Mouse (Mus musculus): ENCODE measurements around the gene Rasgrf2. TPM values are rescaled to one million over a fixed set of nuclear protein-coding genes. Genes with fewer than 3 reads are reported as not detected.

Rasgrf2 gene
- polyA plus RNA-seq, 1 experiment from 2014 or later = 0.87 TPM

DNA sequence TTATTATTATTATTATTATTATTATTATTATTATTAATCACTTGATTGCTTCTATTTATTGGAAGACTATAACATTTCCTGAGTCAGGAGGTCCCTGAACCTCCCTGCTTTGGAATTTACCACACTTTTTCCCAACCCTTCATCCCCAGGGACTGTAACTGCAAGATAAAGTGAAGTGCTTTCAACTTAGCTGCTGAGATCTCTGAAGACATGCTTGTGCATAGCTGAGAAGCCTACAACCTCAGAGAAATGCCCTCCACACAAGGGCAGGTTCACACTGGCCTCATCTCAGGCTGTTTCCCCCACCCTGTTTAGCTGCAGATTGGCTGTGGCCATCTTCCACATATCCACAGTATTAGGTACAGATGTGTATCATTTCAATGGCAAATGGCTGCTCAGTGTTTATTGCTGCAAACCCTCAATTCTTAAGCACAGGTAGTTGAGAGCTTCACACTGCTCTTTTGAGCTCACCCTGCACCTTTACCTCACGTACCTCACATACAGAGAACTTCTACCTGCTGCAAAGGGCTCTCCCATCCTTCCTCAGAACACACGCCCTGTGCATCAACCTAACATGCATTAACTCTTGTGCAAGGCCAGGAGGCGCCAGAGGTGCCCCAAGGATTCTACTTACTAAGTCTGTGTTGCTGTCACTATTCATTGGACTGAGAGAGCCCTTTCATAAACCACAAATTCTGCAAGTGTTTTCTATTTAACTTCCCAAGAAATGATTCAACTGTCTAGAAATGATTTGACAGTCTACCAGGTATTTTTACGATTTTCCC, 202.7 kb downstream of the Rasgrf2 start:
- Histone ChIP-seq H3K4me1 (ENCODE audit: control insufficient read depth, insufficient read depth, low read length) (0 out of 2 replicates have a peak, but pooled peaks cover 2% of the 10 kb centered on the region), H3K9ac (ENCODE audit: low read depth, low read length) (no peak overlapping the region), H3K4me2 (no peak overlapping the region), H3K4me3 (ENCODE audit: low read depth, low read length) (no peak overlapping the region), H3K9me3 (replicated peaks; ENCODE audit: control insufficient read depth, low read length) (no peaks in the 10 kb centered on the region), H3K36me3 (ENCODE audit: control insufficient read depth, insufficient read depth, low read length) (no peaks in the 10 kb centered on the region), H3K27me3 (ENCODE audit: control insufficient read depth, insufficient read depth, low read length) (no peaks in the 10 kb centered on the region), H3K27ac (ENCODE audit: low read depth, low read length) (no peak overlapping the region)
- WGBS (ENCODE audit: insufficient replicate concordance) = 62% methylated on average over 4 of the region's 4 CpGs
- no peak for ATAC-seq (replicated peaks; ENCODE audit: insufficient number of reproducible peaks, low FRiP score, low TSS enrichment)

DNA sequence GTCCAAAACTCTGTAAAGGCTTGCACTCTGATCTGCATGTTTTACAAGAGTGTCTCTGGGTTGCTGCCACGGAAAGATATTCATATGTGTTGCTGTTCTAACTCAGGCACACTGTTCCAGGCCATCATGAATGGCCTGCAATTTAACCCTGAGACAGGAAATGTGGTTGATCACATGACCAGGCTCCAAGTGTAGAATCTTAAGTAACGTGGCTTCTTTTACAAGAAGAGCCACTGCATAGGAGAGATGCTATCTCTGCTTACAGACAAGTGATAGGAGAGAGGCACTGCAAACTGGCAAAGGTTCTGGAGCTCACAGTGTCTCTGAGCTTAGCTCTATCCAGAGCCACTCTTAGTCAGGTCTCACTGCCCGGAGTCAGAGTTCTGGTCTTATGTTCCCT, 210.4 kb downstream of the Rasgrf2 start:
- H3K4me2 ChIP-seq = no peak overlapping the region
- ATAC-seq (replicated peaks; ENCODE audit: insufficient number of reproducible peaks, low FRiP score, low TSS enrichment) = no peak
- no peaks in the 10 kb centered on the region for H3K4me1 ChIP-seq (ENCODE audit: control insufficient read depth, insufficient read depth, low read length)
- no peak overlapping the region for H3K27ac ChIP-seq (ENCODE audit: low read depth, low read length)
- no peak overlapping the region for H3K9ac ChIP-seq (ENCODE audit: low read depth, low read length)
- H3K27me3 ChIP-seq (ENCODE audit: control insufficient read depth, insufficient read depth, low read length) = no peaks in the 10 kb centered on the region
- no peaks in the 10 kb centered on the region for H3K36me3 ChIP-seq (ENCODE audit: control insufficient read depth, insufficient read depth, low read length)
- H3K9me3 ChIP-seq (replicated peaks; ENCODE audit: control insufficient read depth, low read length) = no peaks in the 10 kb centered on the region
- H3K4me3 ChIP-seq (ENCODE audit: low read depth, low read length) = no peak overlapping the region
- WGBS (ENCODE audit: insufficient replicate concordance) = 58% methylated on average over 3 of the region's 3 CpGs

DNA sequence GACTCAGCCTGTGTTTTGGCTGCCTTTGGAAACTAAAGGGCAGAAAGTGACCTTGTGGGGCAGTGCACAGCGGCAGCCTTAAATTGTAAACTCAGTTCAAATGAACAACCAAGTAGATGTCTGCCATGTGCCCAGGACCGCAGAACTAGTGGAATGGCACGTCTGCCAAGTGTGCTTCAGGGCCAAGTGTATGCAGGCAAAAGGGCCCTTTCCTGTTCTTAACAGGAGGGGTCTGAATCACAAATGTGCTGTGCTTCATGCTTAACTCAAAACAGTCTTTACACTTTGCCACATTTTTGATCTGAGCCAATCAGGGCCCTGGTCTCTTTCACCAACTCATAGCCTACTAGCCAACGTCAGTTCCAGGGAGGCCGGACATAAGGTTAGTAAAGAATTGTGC, 212.7 kb downstream of the Rasgrf2 start:
- Histone ChIP-seq H3K9me3 (replicated peaks; ENCODE audit: control insufficient read depth, low read length) (no peaks in the 10 kb centered on the region), H3K4me1 (ENCODE audit: control insufficient read depth, insufficient read depth, low read length) (no peaks in the 10 kb centered on the region), H3K4me2 (no peak overlapping the region), H3K27ac (ENCODE audit: low read depth, low read length) (no peak overlapping the region), H3K4me3 (ENCODE audit: low read depth, low read length) (no peak overlapping the region), H3K27me3 (ENCODE audit: control insufficient read depth, insufficient read depth, low read length) (no peaks in the 10 kb centered on the region), H3K36me3 (ENCODE audit: control insufficient read depth, insufficient read depth, low read length) (no peaks in the 10 kb centered on the region), H3K9ac (ENCODE audit: low read depth, low read length) (no peak overlapping the region)
- no peak for ATAC-seq (replicated peaks; ENCODE audit: insufficient number of reproducible peaks, low FRiP score, low TSS enrichment)
- 83% methylated on average over 5 of the region's 5 CpGs for WGBS (ENCODE audit: insufficient replicate concordance)

DNA sequence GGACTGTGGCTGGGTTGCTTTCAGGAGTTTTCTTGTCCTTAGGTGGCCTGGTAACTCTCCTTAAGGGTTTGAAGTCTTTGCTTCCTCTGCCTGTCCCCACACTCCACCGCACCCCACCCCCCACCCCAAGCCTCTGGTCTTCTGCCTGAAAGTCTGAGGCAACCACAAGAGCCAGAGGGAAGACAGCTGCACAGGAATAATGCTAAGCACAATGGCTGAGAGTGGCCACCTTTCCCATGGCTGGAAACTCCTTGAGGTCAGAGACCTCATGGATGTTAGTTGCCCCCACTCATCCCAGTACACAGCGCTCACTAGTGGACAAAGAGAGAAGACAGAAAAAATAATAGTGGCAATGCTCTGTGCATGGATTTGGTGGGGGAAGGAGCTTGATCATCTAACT, 213.6 kb downstream of the Rasgrf2 start:
- H3K4me2 ChIP-seq = no peak overlapping the region
- H3K27me3 ChIP-seq (ENCODE audit: control insufficient read depth, insufficient read depth, low read length) = no peaks in the 10 kb centered on the region
- no peak overlapping the region for H3K27ac ChIP-seq (ENCODE audit: low read depth, low read length)
- H3K9ac ChIP-seq (ENCODE audit: low read depth, low read length) = no peak overlapping the region
- 90% methylated on average over 2 of the region's 2 CpGs for WGBS (ENCODE audit: insufficient replicate concordance)
- H3K4me1 ChIP-seq (ENCODE audit: control insufficient read depth, insufficient read depth, low read length) = no peaks in the 10 kb centered on the region
- no peaks in the 10 kb centered on the region for H3K36me3 ChIP-seq (ENCODE audit: control insufficient read depth, insufficient read depth, low read length)
- no peak overlapping the region for H3K4me3 ChIP-seq (ENCODE audit: low read depth, low read length)
- ATAC-seq (replicated peaks; ENCODE audit: insufficient number of reproducible peaks, low FRiP score, low TSS enrichment) = no peak
- H3K9me3 ChIP-seq (replicated peaks; ENCODE audit: control insufficient read depth, low read length) = no peaks in the 10 kb centered on the region

DNA sequence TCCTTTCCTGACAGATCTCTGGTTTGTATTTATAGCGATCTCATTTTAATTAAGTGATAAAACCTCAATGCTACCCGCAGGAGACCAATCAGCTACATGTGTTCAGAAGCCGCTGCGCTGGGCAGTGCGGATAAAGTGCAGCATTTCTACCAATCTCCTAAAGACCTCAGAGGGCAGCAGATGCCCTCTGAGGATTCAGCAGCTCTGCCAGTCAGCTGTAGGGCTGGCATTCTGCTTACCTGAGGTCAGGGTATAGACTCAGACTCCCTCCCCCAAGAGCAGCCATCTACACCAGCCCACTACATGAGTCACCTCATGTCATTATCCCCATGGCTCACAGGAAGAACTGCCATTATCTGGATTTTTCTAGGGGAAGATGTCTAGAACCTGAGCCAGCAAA, 215.1 kb downstream of the Rasgrf2 start:
- Histone ChIP-seq H3K4me2 (no peak overlapping the region), H3K4me1 (ENCODE audit: control insufficient read depth, insufficient read depth, low read length) (peaks cover 1% of the 10 kb centered on the region), H3K36me3 (ENCODE audit: control insufficient read depth, insufficient read depth, low read length) (no peaks in the 10 kb centered on the region), H3K27me3 (ENCODE audit: control insufficient read depth, insufficient read depth, low read length) (no peaks in the 10 kb centered on the region), H3K9ac (ENCODE audit: low read depth, low read length) (no peak overlapping the region), H3K4me3 (ENCODE audit: low read depth, low read length) (no peak overlapping the region), H3K27ac (ENCODE audit: low read depth, low read length) (no peak overlapping the region), H3K9me3 (replicated peaks; ENCODE audit: control insufficient read depth, low read length) (no peaks in the 10 kb centered on the region)
- WGBS (ENCODE audit: insufficient replicate concordance) = 84% methylated on average over 5 of the region's 5 CpGs
- no peak for ATAC-seq (replicated peaks; ENCODE audit: insufficient number of reproducible peaks, low FRiP score, low TSS enrichment)

DNA sequence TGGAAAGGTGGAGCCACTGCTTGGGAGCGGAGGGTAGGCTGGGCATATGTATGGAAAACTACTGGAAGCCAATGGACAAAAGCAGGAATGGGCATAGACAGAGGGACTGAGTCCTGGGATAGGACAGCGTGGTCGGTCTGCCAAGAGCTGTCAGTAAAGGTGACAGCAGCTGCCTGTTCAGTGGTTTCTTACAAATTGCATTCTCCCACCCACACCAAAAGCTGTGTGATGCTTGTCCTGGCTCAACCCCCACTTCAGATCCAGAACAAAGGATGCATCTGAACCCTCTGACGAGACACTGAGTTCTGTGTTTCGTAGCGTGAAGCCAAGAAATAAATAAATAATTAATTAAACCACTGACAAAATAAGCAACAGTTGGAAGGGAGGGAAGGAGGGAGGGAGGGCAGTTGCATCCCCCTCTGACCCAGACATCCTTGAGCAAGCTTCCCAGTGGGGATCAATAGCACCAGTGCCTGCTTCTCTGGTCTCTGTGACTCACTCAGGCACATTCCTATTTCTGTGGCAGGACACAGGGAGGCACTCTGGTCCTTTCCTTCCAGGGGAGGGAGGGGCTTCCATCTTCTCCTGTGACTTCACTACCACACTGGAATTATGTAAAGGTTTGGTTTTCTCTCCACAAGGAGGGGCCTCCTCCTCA, 215.7 kb downstream of the Rasgrf2 start:
- Histone ChIP-seq H3K4me1 (ENCODE audit: control insufficient read depth, insufficient read depth, low read length) (peaks cover 7% of the 10 kb centered on the region), H3K4me3 (ENCODE audit: low read depth, low read length) (no peak overlapping the region), H3K36me3 (ENCODE audit: control insufficient read depth, insufficient read depth, low read length) (no peaks in the 10 kb centered on the region), H3K4me2 (no peak overlapping the region), H3K9me3 (replicated peaks; ENCODE audit: control insufficient read depth, low read length) (no peaks in the 10 kb centered on the region), H3K27me3 (ENCODE audit: control insufficient read depth, insufficient read depth, low read length) (no peaks in the 10 kb centered on the region), H3K9ac (ENCODE audit: low read depth, low read length) (no peak overlapping the region), H3K27ac (ENCODE audit: low read depth, low read length) (no peak overlapping the region)
- WGBS (ENCODE audit: insufficient replicate concordance) = 83% methylated on average over 6 of the region's 6 CpGs
- 0 out of 2 replicates have a peak, but pooled peaks have one; percentile 39 for ATAC-seq (replicated peaks; ENCODE audit: insufficient number of reproducible peaks, low FRiP score, low TSS enrichment)

DNA sequence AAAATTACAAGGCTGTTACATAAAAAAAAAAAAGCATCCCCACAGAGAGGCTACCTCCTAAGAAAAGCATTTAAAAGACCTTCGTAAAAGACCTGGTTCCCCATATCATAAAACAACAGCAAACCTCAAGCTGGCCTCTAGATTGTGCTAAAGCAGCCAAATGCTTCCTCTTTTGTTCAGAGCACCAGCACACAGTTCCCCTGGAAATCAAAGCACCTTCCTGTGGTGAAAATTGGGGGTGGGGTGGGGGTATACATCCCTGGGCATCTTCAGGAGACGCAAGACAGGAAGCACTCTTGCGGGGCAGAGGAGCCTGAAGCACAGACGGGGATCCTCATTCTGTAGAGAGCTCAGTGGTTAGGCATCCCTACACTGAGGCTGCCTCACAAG, 216.3 kb downstream of the Rasgrf2 start:
- Histone ChIP-seq H3K9ac (ENCODE audit: low read depth, low read length) (no peak overlapping the region), H3K4me3 (ENCODE audit: low read depth, low read length) (no peak overlapping the region), H3K4me1 (ENCODE audit: control insufficient read depth, insufficient read depth, low read length) (peaks cover 7% of the 10 kb centered on the region), H3K4me2 (no peak overlapping the region), H3K36me3 (ENCODE audit: control insufficient read depth, insufficient read depth, low read length) (no peaks in the 10 kb centered on the region), H3K9me3 (replicated peaks; ENCODE audit: control insufficient read depth, low read length) (no peaks in the 10 kb centered on the region), H3K27me3 (ENCODE audit: control insufficient read depth, insufficient read depth, low read length) (no peaks in the 10 kb centered on the region), H3K27ac (ENCODE audit: low read depth, low read length) (no peak overlapping the region)
- ATAC-seq (replicated peaks; ENCODE audit: insufficient number of reproducible peaks, low FRiP score, low TSS enrichment) = no peak
- 48% methylated on average over 4 of the region's 4 CpGs for WGBS (ENCODE audit: insufficient replicate concordance)

DNA sequence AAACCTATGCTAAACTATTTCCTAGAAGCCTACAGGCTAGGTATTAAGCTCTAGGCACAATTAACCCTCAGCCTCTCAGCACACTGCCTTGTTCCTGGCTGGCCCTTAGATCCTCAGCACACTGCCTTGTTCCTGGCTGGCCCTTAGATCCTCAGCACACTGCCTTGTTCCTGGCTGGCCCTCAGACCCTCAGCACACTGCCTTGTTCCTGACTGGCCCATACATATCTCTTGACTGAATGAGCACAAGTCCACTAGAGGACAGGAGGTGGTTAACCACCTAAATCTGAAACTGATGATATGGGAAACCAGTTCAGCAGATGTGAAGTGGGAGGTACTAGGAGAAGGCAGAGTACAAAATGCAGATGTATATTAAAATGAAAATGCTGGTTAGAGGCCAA, 219.8 kb downstream of the Rasgrf2 start:
- Histone ChIP-seq H3K27ac (ENCODE audit: low read depth, low read length) (peak overlapping the region; percentile 75), H3K36me3 (ENCODE audit: control insufficient read depth, insufficient read depth, low read length) (no peaks in the 10 kb centered on the region), H3K4me3 (ENCODE audit: low read depth, low read length) (no peak overlapping the region), H3K9me3 (replicated peaks; ENCODE audit: control insufficient read depth, low read length) (no peaks in the 10 kb centered on the region), H3K9ac (ENCODE audit: low read depth, low read length) (no peak overlapping the region), H3K4me2 (no peak overlapping the region), H3K4me1 (ENCODE audit: control insufficient read depth, insufficient read depth, low read length) (peaks cover 7% of the 10 kb centered on the region), H3K27me3 (ENCODE audit: control insufficient read depth, insufficient read depth, low read length) (no peaks in the 10 kb centered on the region)
- no peak for ATAC-seq (replicated peaks; ENCODE audit: insufficient number of reproducible peaks, low FRiP score, low TSS enrichment)

DNA sequence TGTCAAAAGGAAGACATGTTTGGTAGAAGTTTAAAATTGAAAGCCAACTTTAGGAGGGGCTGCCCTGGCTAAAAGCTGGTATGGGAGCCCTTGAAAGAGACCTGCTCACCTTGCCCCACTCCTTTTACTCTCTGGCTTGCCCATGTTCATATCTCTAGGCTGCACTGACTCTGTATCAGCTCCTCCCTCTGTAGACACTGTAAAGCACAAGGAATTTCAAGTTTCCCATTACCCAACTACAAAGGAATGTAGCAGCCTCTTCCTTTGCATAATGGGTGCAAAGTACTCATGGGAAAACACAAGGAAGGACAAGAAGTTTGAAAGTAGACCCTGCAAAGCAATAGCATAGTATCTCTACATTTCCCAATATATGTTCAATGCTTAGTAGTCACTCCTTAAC, 220.2 kb downstream of the Rasgrf2 start:
- H3K4me1 ChIP-seq (ENCODE audit: control insufficient read depth, insufficient read depth, low read length) = peaks cover 7% of the 10 kb centered on the region
- no peaks in the 10 kb centered on the region for H3K27me3 ChIP-seq (ENCODE audit: control insufficient read depth, insufficient read depth, low read length)
- no peak overlapping the region for H3K9ac ChIP-seq (ENCODE audit: low read depth, low read length)
- peak overlapping the region; percentile 75 for H3K27ac ChIP-seq (ENCODE audit: low read depth, low read length)
- H3K9me3 ChIP-seq (replicated peaks; ENCODE audit: control insufficient read depth, low read length) = no peaks in the 10 kb centered on the region
- ATAC-seq (replicated peaks; ENCODE audit: insufficient number of reproducible peaks, low FRiP score, low TSS enrichment) = no peak; the same call in 1 of the 2 replicates
- H3K4me3 ChIP-seq (ENCODE audit: low read depth, low read length) = no peak overlapping the region
- no peaks in the 10 kb centered on the region for H3K36me3 ChIP-seq (ENCODE audit: control insufficient read depth, insufficient read depth, low read length)
- no peak overlapping the region for H3K4me2 ChIP-seq
